Mouse (Mus musculus) hindbrain, postnatal 0 days (tissue): ENCODE measurements around the gene Izumo1. TPM values are rescaled to one million over a fixed set of nuclear protein-coding genes. Genes with fewer than 3 reads are reported as not detected.

Source experiments
- ATAC-seq: fragments of 200-750 bp; cut with Nextera tagmentation; 2 replicates; pipeline ENCODE4 v1.8.0; 2017; ENCODE audit warnings: mild to moderate bottlenecking, moderate TSS enrichment, moderate library complexity
- DNase-seq: peaks from one replicate; pipeline ENCODE4 v3.0.0-alpha.2; 2015; ENCODE audit warnings: low spot score
- H3K27ac ChIP-seq: fragments of 300-500 bp; sonication (generic); 2 replicates; pipeline ENCODE4 v1.5.1; 2014; ENCODE audit warnings: mild to moderate bottlenecking
- H3K27me3 ChIP-seq: fragments of 300-500 bp; sonication (generic); 2 replicates; pipeline ENCODE4 v1.6.1; 2014; ENCODE audit warnings: low read length, mixed read lengths; ENCODE audit not compliant: insufficient read depth
- H3K36me3 ChIP-seq: fragments of 300-500 bp; sonication (generic); 2 replicates; pipeline ENCODE4 v1.6.1; 2014; ENCODE audit warnings: low read length, mixed read lengths; ENCODE audit not compliant: insufficient read depth
- H3K4me1 ChIP-seq: fragments of 300-500 bp; sonication (generic); 2 replicates; pipeline ENCODE4 v1.6.1; 2014; ENCODE audit warnings: antibody characterized with exemption, low read length, mixed read lengths; ENCODE audit not compliant: insufficient read depth
- H3K4me2 ChIP-seq: fragments of 300-500 bp; sonication (generic); 2 replicates; pipeline ENCODE4 v1.6.1; 2014; ENCODE audit warnings: low read depth, mild to moderate bottlenecking, low read length, moderate library complexity, mixed read lengths
- H3K4me3 ChIP-seq: fragments of 300-500 bp; sonication (generic); 2 replicates; pipeline ENCODE4 v1.5.1; 2014; ENCODE audit warnings: low read length
- H3K9ac ChIP-seq: fragments of 300-500 bp; sonication (generic); replicated peaks from 2 replicates; pipeline ENCODE4 v1.6.1; 2014; ENCODE audit warnings: mild to moderate bottlenecking, low read length, moderate library complexity, mixed read lengths
- H3K9me3 ChIP-seq: fragments of 300-500 bp; sonication (generic); 2 replicates; pipeline ENCODE4 v1.6.1; 2016; ENCODE audit warnings: low read length, mixed read lengths
- CTCF ChIP-seq: IDR thresholded peaks from 2 replicates; pipeline ENCODE4 v1.5.1; 2016; ENCODE audit warnings: antibody characterized with exemption, control low read depth, low read depth
- WGBS: fragments of 180-500 bp; shearing (Covaris S2); extraction: QIAGEN DNeasy Blood & Tissue Kit; methylation state at CpG from one replicate; pipeline ENCODE4 v1.1.7; 2014; 5-methylcytosine and 5-hydroxymethylcytosine counted together
- polyA plus RNA-seq: library from polyadenylated mRNA; unstranded; fragments of >200 nt; fragmentation: Nextera tagmentation; extraction: Ambion mirVana; gene quantifications from 2 replicates; pipeline ENCODE4 v1.2.1, GENCODE M21; 2015
- total RNA-seq: library from RNA; depleted of rRNA; stranded (reverse); fragments of >200 nt; gene quantifications from 2 replicates; pipeline ENCODE4 v1.2.3, GENCODE M21; 2014

The Izumo1 gene
- total and polyA plus RNA-seq, 2 experiments from 2014 or later, result 0.10 TPM

- ATAC-seq (no peak), DNase-seq (peak; percentile 63)
- Histone ChIP-seq H3K27ac (peak overlapping the region; percentile 1; the same call in 1 of the 2 replicates), H3K4me2 (peak overlapping the region; percentile 78; the same call in 1 of the 2 replicates), H3K4me3 (0 out of 2 replicates have a peak overlapping the region, but pooled peaks have one; percentile 4), H3K36me3 (no peaks in the 10 kb centered on the region), H3K9ac (no peak overlapping the region), H3K4me1 (peaks cover 22% of the 10 kb centered on the region; the same call in 1 of the 2 replicates), H3K27me3 (no peaks in the 10 kb centered on the region), H3K9me3 (no peaks in the 10 kb centered on the region)
- TF ChIP-seq CTCF, result no peak
- 42% methylated on average over 17 of the region's 17 CpGs for WGBS
Observed at GRCm38 (mm10) chr7:45641391-45642040, 19.9 kb downstream of the Izumo1 start.

- Histone ChIP-seq H3K4me3 (no peak overlapping the region), H3K36me3 (no peaks in the 10 kb centered on the region), H3K27ac (peak overlapping the region; percentile 1; the same call in 1 of the 2 replicates), H3K9ac (no peak overlapping the region), H3K4me2 (peak overlapping the region; percentile 78; the same call in 1 of the 2 replicates), H3K27me3 (no peaks in the 10 kb centered on the region), H3K9me3 (no peaks in the 10 kb centered on the region), H3K4me1 (peaks cover 22% of the 10 kb centered on the region; the same call in 1 of the 2 replicates)
- DNase-seq (no peak), ATAC-seq (no peak)
- WGBS, result 73% methylated on average over 5 of the region's 5 CpGs
- TF ChIP-seq CTCF, result no peak
Observed at GRCm38 (mm10) chr7:45642083-45642482, 20.5 kb downstream of the Izumo1 start.

- Histone ChIP-seq H3K27ac (peak overlapping the region; percentile 87), H3K4me1 (peaks cover 22% of the 10 kb centered on the region; the same call in 1 of the 2 replicates), H3K27me3 (no peaks in the 10 kb centered on the region), H3K36me3 (no peaks in the 10 kb centered on the region), H3K9me3 (no peaks in the 10 kb centered on the region), H3K9ac (peak overlapping the region; percentile 67), H3K4me2 (peak overlapping the region; percentile 78), H3K4me3 (peak overlapping the region; percentile 36)
- ATAC-seq (no peak), DNase-seq (no peak)
- 35% methylated on average over 16 of the region's 16 CpGs for whole genome bisulfite sequencing
- TF ChIP-seq CTCF, result no peak
Observed at GRCm38 (mm10) chr7:45642503-45643255, 21.1 kb downstream of the Izumo1 start.

GRCm38 (mm10) chr7:45643441-45644178, 22.0 kb downstream of the Izumo1 start:
- Histone ChIP-seq H3K9me3 (no peaks in the 10 kb centered on the region), H3K27me3 (no peaks in the 10 kb centered on the region), H3K4me3 (peak overlapping the region; percentile 36), H3K36me3 (no peaks in the 10 kb centered on the region), H3K27ac (peak overlapping the region; percentile 87), H3K9ac (peak overlapping the region; percentile 67), H3K4me1 (peaks cover 17% of the 10 kb centered on the region; the same call in 1 of the 2 replicates), H3K4me2 (peak overlapping the region; percentile 78)
- ATAC-seq, result peak; percentile 94
- peak; percentile 98 for DNase-seq
- WGBS, result 3% methylated on average over 28 of the region's 28 CpGs
- no peak for TF ChIP-seq CTCF

GRCm38 (mm10) chr7:45644183-45644582, 22.6 kb downstream of the Izumo1 start:
- H3K4me3 ChIP-seq, result peak overlapping the region; percentile 36
- no peaks in the 10 kb centered on the region for H3K36me3 ChIP-seq
- no peaks in the 10 kb centered on the region for H3K9me3 ChIP-seq
- H3K4me2 ChIP-seq, result peak overlapping the region; percentile 78
- no peaks in the 10 kb centered on the region for H3K27me3 ChIP-seq
- H3K27ac ChIP-seq, result peak overlapping the region; percentile 87
- peak overlapping the region; percentile 33; the same call in 1 of the 2 replicates for H3K9ac ChIP-seq
- 4% methylated on average over 18 of the region's 18 CpGs for WGBS
- TF ChIP-seq CTCF, result no peak
- DNase-seq (peak; percentile 80), ATAC-seq (peak; percentile 31)
- peaks cover 17% of the 10 kb centered on the region; the same call in 1 of the 2 replicates for H3K4me1 ChIP-seq

- H3K9me3 ChIP-seq, result no peaks in the 10 kb centered on the region
- H3K27ac ChIP-seq, result peak overlapping the region; percentile 87
- no peaks in the 10 kb centered on the region for H3K36me3 ChIP-seq
- ATAC-seq, result no peak
- peaks cover 17% of the 10 kb centered on the region; the same call in 1 of the 2 replicates for H3K4me1 ChIP-seq
- no peak for DNase-seq
- no peaks in the 10 kb centered on the region for H3K27me3 ChIP-seq
- H3K4me3 ChIP-seq, result peak overlapping the region; percentile 36; the same call in 1 of the 2 replicates
- TF ChIP-seq CTCF, result no peak
- H3K4me2 ChIP-seq, result peak overlapping the region; percentile 78
- H3K9ac ChIP-seq, result peak overlapping the region; percentile 33; the same call in 1 of the 2 replicates
- 76% methylated on average over 6 of the region's 6 CpGs for WGBS
Observed at GRCm38 (mm10) chr7:45644872-45645590, 23.4 kb downstream of the Izumo1 start.
